In the genomic region with DNA sequence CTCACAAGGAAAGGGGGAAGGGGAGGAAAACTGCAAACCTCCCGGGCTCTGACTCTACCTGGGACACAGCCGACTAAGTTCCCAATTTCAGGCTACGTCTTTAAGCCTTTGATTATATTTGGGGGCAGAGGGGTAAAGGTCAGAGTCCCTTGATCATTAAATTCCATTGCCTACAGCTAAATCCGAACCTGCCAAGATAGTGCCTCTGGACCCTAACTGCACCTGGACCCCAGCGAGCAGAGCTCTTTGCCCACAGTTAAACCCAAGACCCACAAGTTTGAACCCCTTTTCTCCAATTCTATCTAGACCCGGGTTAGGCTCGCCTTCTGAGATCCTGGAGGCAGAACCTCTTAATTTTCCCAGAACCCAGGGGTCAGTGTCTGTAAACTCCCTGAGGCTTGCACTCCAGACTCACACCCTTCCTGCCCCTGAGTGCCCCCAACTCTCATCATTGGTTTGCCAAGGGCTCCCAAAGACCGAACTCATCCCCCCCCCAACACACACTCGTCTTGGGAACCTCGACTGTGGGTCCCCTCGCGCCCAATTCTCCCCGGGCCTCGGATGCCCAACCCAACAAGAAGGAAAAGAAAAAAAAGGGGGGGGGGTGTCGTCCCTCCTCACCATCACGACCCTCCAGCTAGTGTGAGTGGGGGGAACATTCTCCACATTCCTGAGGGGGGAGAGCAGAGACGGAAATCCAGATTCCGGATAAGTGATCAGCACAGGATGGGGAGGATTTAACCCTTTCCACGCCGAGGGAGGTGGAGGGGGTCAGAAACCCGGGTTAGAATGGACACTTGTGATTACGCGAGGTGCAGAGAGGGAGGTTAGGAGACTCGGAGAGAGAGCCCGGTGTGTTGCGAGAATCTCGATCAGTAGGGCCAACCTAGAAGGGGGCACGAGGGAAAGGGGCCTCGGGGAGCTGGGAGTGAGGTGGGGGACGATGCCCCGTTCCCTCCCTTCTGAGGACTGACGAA, we compare ENCODE assay signal across 9 mouse cellular contexts. TPM values are rescaled to one million over a fixed set of nuclear protein-coding genes. Genes with fewer than 3 reads are reported as not detected.
A peak's percentile ranks its signal among the peaks of the same experiment; 100 is the strongest.
DNase-seq lines count a peak whose midpoint lies in the region; ATAC-seq and TF ChIP-seq lines count a peak whose summit lies in the region.
"Had no signal": no experiment of that assay in that cellular context is flagged by ENCODE, and none has a peak within 500 bp of the region (broad histone marks: within the 10 kb centered on the region; RNA-seq: fewer than 3 reads in every experiment).

No protein-coding gene starts in this region.

- H3K27me3 ChIP-seq in heart, embryonic 15.5 days, result no peaks in the 10 kb centered on the region
- H3K27me3 ChIP-seq in limb, embryonic 12.5 days, result no peaks in the 10 kb centered on the region
- H3K27me3 ChIP-seq in midbrain, postnatal 0 days (ENCODE audit: insufficient read depth, low read length), result no peaks in the 10 kb centered on the region

- no peak for TF ChIP-seq POLR2A in bone marrow macrophage, adult 2 months (IDR thresholded peaks at IDR 0.05; ENCODE audit: borderline replicate concordance, low read depth, low read length)

- under 1% methylated on average over 32 of the region's 32 CpGs for WGBS in heart, embryonic 15.5 days
- under 1% methylated on average over 32 of the region's 32 CpGs for WGBS in limb, embryonic 12.5 days
- under 1% methylated on average over 30 of the region's 32 CpGs for WGBS in midbrain, postnatal 0 days

- H3K9me3 ChIP-seq in heart, embryonic 15.5 days (replicated peaks), result no peaks in the 10 kb centered on the region
- H3K9me3 ChIP-seq in limb, embryonic 12.5 days, result no peaks in the 10 kb centered on the region
- no peaks in the 10 kb centered on the region for H3K9me3 ChIP-seq in midbrain, postnatal 0 days (ENCODE audit: low read length)

- H3K4me1 ChIP-seq in bone marrow macrophage, adult 2 months (ENCODE audit: control insufficient read depth, insufficient read depth, low read length), result peaks cover 33% of the 10 kb centered on the region
- H3K4me1 ChIP-seq in heart, embryonic 15.5 days (replicated peaks), result peaks cover 61% of the 10 kb centered on the region
- H3K4me1 ChIP-seq in limb, embryonic 12.5 days (replicated peaks), result peaks cover 44% of the 10 kb centered on the region
- H3K4me1 ChIP-seq in midbrain, postnatal 0 days (ENCODE audit: insufficient read depth, low read length), result peaks cover 21% of the 10 kb centered on the region

- peak overlapping the region; percentile 61 for H3K4me3 ChIP-seq in bone marrow macrophage, adult 2 months (ENCODE audit: insufficient read depth, low read length)
- peak overlapping the region; percentile 85 for H3K4me3 ChIP-seq in heart, embryonic 15.5 days
- peak overlapping the region; percentile 79 for H3K4me3 ChIP-seq in limb, embryonic 12.5 days (replicated peaks)
- H3K4me3 ChIP-seq in midbrain, postnatal 0 days (ENCODE audit: low read depth, low read length), result peak overlapping the region; percentile 83

- no peaks in the 10 kb centered on the region for H3K36me3 ChIP-seq in heart, embryonic 15.5 days
- H3K36me3 ChIP-seq in limb, embryonic 12.5 days, result peaks cover 17% of the 10 kb centered on the region
- no peaks in the 10 kb centered on the region for H3K36me3 ChIP-seq in midbrain, postnatal 0 days (ENCODE audit: insufficient read depth, low read length)

- no peak for ATAC-seq in heart, embryonic 15.5 days (replicated peaks; ENCODE audit: insufficient number of reproducible peaks, insufficient read depth, low FRiP score, low read depth)
- ATAC-seq in limb, embryonic 12.5 days (ENCODE audit: insufficient number of reproducible peaks, insufficient read depth, low FRiP score, low TSS enrichment, low read depth), result peak; percentile 16
- peak; percentile 14 for ATAC-seq in midbrain, postnatal 0 days (ENCODE audit: low FRiP score)
- ATAC-seq in erythroid progenitor cell, adult 5-6 weeks (replicated peaks; ENCODE audit: low FRiP score, poor library complexity, severe bottlenecking), result no peak

- H3K9ac ChIP-seq in heart, embryonic 15.5 days, result peak overlapping the region; percentile 92
- H3K9ac ChIP-seq in limb, embryonic 12.5 days (replicated peaks), result peak overlapping the region; percentile 85
- H3K9ac ChIP-seq in midbrain, postnatal 0 days (replicated peaks; ENCODE audit: low read length, poor library complexity, severe bottlenecking), result peak overlapping the region; percentile 93

- no peak overlapping the region for H3K27ac ChIP-seq in bone marrow macrophage, adult 2 months (ENCODE audit: insufficient read depth, low read depth, low read length)
- H3K27ac ChIP-seq in heart, embryonic 15.5 days, result peak overlapping the region; percentile 90
- peak overlapping the region; percentile 88 for H3K27ac ChIP-seq in limb, embryonic 12.5 days
- peak overlapping the region; percentile 79 for H3K27ac ChIP-seq in midbrain, postnatal 0 days (ENCODE audit: low read depth, low read length)

- no peak for TF ChIP-seq CTCF in bone marrow macrophage, adult 2 months (IDR thresholded peaks at IDR 0.05; ENCODE audit: low read depth, low read length)
- TF ChIP-seq CTCF in midbrain, postnatal 0 days (IDR thresholded peaks at IDR 0.05), result no peak

- peak; percentile 52 to 59 for DNase-seq in layer of hippocampus, postnatal 10 days (ENCODE audit: low spot score in 2 of 2)
- no peak for DNase-seq in layer of hippocampus, adult 9-10 months (ENCODE audit: low spot score)
- DNase-seq in midbrain, postnatal 0 days (ENCODE audit: low spot score), result no peak
- no peak for DNase-seq in urinary bladder, adult 2 months (ENCODE audit: low spot score)

- peak overlapping the region; percentile 90 for H3K4me2 ChIP-seq in heart, embryonic 15.5 days
- H3K4me2 ChIP-seq in limb, embryonic 12.5 days, result peak overlapping the region; percentile 80
- H3K4me2 ChIP-seq in midbrain, postnatal 0 days (ENCODE audit: low read depth, low read length, poor library complexity, severe bottlenecking), result peak overlapping the region; percentile 92

RNA-seq across cellular contexts. Expression of a gene that starts 1.8 kb away (rescaled TPM):
- total RNA-seq in layer of hippocampus, postnatal 10 days (2021), result 10 to 100 TPM; 22.2 to 22.3 TPM
- polyA plus RNA-seq in bone marrow macrophage, adult 2 months (2012; ENCODE audit: insufficient read depth, insufficient read length, missing spikeins), result 12.7 and 12.9 TPM in 2 replicates
- 66.5 and 81.4 TPM in 2 replicates for polyA plus RNA-seq in heart, embryonic 15.5 days (2015; fragmentation: Nextera tagmentation; extraction: Ambion mirVana)
- polyA plus RNA-seq in limb, embryonic 12.5 days (2016; fragmentation: Nextera tagmentation; extraction: Ambion mirVana), result 65.0 and 74.9 TPM in 2 replicates
- 62.6 and 75.3 TPM in 2 replicates for total RNA-seq in midbrain, postnatal 0 days (2014; rRNA removed)
- polyA plus RNA-seq in midbrain, postnatal 0 days (2015; fragmentation: Nextera tagmentation; extraction: Ambion mirVana), result 55.3 and 62.6 TPM in 2 replicates
- total RNA-seq in erythroid progenitor cell, adult 5-6 weeks (2015; ENCODE audit: low replicate concordance), result not detected in 2 replicates
- 0.64 TPM in 1 of 2 replicates, not detected in the other for total RNA-seq in erythroid progenitor cell, adult 5-6 weeks (2017; ENCODE audit: low replicate concordance)
- polyA plus RNA-seq in urinary bladder, adult 2 months (2012; rRNA removed), result 37.9 and 38.6 TPM in 2 replicates

RNA-seq across cellular contexts. Expression of a gene that starts 22.3 kb away (rescaled TPM):
- total RNA-seq in layer of hippocampus, postnatal 10 days (2021), result 10 to 100 TPM in 1 of 2 experiments, 1 to 10 TPM in 1; 7.2 to 10.6 TPM
- polyA plus RNA-seq in bone marrow macrophage, adult 2 months (2012; ENCODE audit: insufficient read depth, insufficient read length, missing spikeins), result 0.52 and 2.6 TPM in 2 replicates
- polyA plus RNA-seq in heart, embryonic 15.5 days (2015; fragmentation: Nextera tagmentation; extraction: Ambion mirVana), result 358 and 380 TPM in 2 replicates
- polyA plus RNA-seq in limb, embryonic 12.5 days (2016; fragmentation: Nextera tagmentation; extraction: Ambion mirVana), result 59.7 and 63.3 TPM in 2 replicates
- total RNA-seq in midbrain, postnatal 0 days (2014; rRNA removed), result 32.6 and 33.5 TPM in 2 replicates
- polyA plus RNA-seq in midbrain, postnatal 0 days (2015; fragmentation: Nextera tagmentation; extraction: Ambion mirVana), result 18.7 and 22.0 TPM in 2 replicates
- total RNA-seq in erythroid progenitor cell, adult 5-6 weeks (2015; ENCODE audit: low replicate concordance), result not detected in 2 replicates
- not detected in 2 replicates for total RNA-seq in erythroid progenitor cell, adult 5-6 weeks (2017; ENCODE audit: low replicate concordance)
- 171 and 177 TPM in 2 replicates for polyA plus RNA-seq in urinary bladder, adult 2 months (2012; rRNA removed)

RNA-seq across cellular contexts. Expression of a gene that starts 33.3 kb away (rescaled TPM):
- 100 to 1,000 TPM; 113 to 115 TPM for total RNA-seq in layer of hippocampus, postnatal 10 days (2021)
- 23.8 and 25.2 TPM in 2 replicates for polyA plus RNA-seq in bone marrow macrophage, adult 2 months (2012; ENCODE audit: insufficient read depth, insufficient read length, missing spikeins)
- polyA plus RNA-seq in heart, embryonic 15.5 days (2015; fragmentation: Nextera tagmentation; extraction: Ambion mirVana), result 142 and 164 TPM in 2 replicates
- polyA plus RNA-seq in limb, embryonic 12.5 days (2016; fragmentation: Nextera tagmentation; extraction: Ambion mirVana), result 166 and 174 TPM in 2 replicates
- total RNA-seq in midbrain, postnatal 0 days (2014; rRNA removed), result 122 and 133 TPM in 2 replicates
- polyA plus RNA-seq in midbrain, postnatal 0 days (2015; fragmentation: Nextera tagmentation; extraction: Ambion mirVana), result 160 and 161 TPM in 2 replicates
- total RNA-seq in erythroid progenitor cell, adult 5-6 weeks (2015; ENCODE audit: low replicate concordance), result 14.7 and 16.9 TPM in 2 replicates
- total RNA-seq in erythroid progenitor cell, adult 5-6 weeks (2017; ENCODE audit: low replicate concordance), result 8.9 and 10.4 TPM in 2 replicates
- 50.6 and 62.6 TPM in 2 replicates for polyA plus RNA-seq in urinary bladder, adult 2 months (2012; rRNA removed)

RNA-seq across cellular contexts. Expression of a gene that starts 48.1 kb away (rescaled TPM):
- not detected for total RNA-seq in layer of hippocampus, postnatal 10 days (2021)
- polyA plus RNA-seq in bone marrow macrophage, adult 2 months (2012; ENCODE audit: insufficient read depth, insufficient read length, missing spikeins), result not detected in 2 replicates
- 0.47 and 2.5 TPM in 2 replicates for polyA plus RNA-seq in heart, embryonic 15.5 days (2015; fragmentation: Nextera tagmentation; extraction: Ambion mirVana)
- 2.8 and 3.1 TPM in 2 replicates for polyA plus RNA-seq in limb, embryonic 12.5 days (2016; fragmentation: Nextera tagmentation; extraction: Ambion mirVana)
- total RNA-seq in midbrain, postnatal 0 days (2014; rRNA removed), result 0.71 and 1.8 TPM in 2 replicates
- 0.70 and 1.2 TPM in 2 replicates for polyA plus RNA-seq in midbrain, postnatal 0 days (2015; fragmentation: Nextera tagmentation; extraction: Ambion mirVana)
- total RNA-seq in erythroid progenitor cell, adult 5-6 weeks (2015; ENCODE audit: low replicate concordance), result not detected in 2 replicates
- total RNA-seq in erythroid progenitor cell, adult 5-6 weeks (2017; ENCODE audit: low replicate concordance), result not detected in 2 replicates
- polyA plus RNA-seq in urinary bladder, adult 2 months (2012; rRNA removed), result 25.6 and 37.5 TPM in 2 replicates
- total RNA-seq: left cerebral cortex, postnatal 10 days had no signal

RNA-seq across cellular contexts. Expression of a gene that starts 49.5 kb away (rescaled TPM):
- total RNA-seq in layer of hippocampus, postnatal 10 days (2021), result 1,000 to 10,000 TPM; 2,438 to 2,580 TPM
- polyA plus RNA-seq in bone marrow macrophage, adult 2 months (2012; ENCODE audit: insufficient read depth, insufficient read length, missing spikeins), result 16,287 and 16,533 TPM in 2 replicates
- 596 and 739 TPM in 2 replicates for polyA plus RNA-seq in heart, embryonic 15.5 days (2015; fragmentation: Nextera tagmentation; extraction: Ambion mirVana)
- 114 and 131 TPM in 2 replicates for polyA plus RNA-seq in limb, embryonic 12.5 days (2016; fragmentation: Nextera tagmentation; extraction: Ambion mirVana)
- total RNA-seq in midbrain, postnatal 0 days (2014; rRNA removed), result 1,618 and 2,613 TPM in 2 replicates
- polyA plus RNA-seq in midbrain, postnatal 0 days (2015; fragmentation: Nextera tagmentation; extraction: Ambion mirVana), result 2,139 and 2,488 TPM in 2 replicates
- 49.9 and 66.0 TPM in 2 replicates for total RNA-seq in erythroid progenitor cell, adult 5-6 weeks (2015; ENCODE audit: low replicate concordance)
- total RNA-seq in erythroid progenitor cell, adult 5-6 weeks (2017; ENCODE audit: low replicate concordance), result 260 and 282 TPM in 2 replicates
- polyA plus RNA-seq in urinary bladder, adult 2 months (2012; rRNA removed), result 1,139 and 1,516 TPM in 2 replicates

Comparison
In these comparisons a context has a peak if more than half of its experiments do, and no peak if none do; other contexts are left out.
1. DNase-seq: peak in layer of hippocampus, postnatal 10 days (2 of 2); none in layer of hippocampus, adult 9-10 months (single experiment), midbrain, postnatal 0 days (single experiment) and urinary bladder, adult 2 months (single experiment).
2. ATAC-seq: peak in limb, embryonic 12.5 days (single experiment) and midbrain, postnatal 0 days (single experiment); none in heart, embryonic 15.5 days (single experiment) and erythroid progenitor cell, adult 5-6 weeks (single experiment).
3. Peak in every context shown above with its lines, with median percentiles within 50 percentile points of each other: H3K4me3 ChIP-seq, H3K4me2 ChIP-seq and H3K9ac ChIP-seq.